Mouse (Mus musculus) intestine, embryonic 16.5 days (tissue): Measurements from ENCODE around the gene Phtf1. TPM values are rescaled to one million over a fixed set of nuclear protein-coding genes. Genes with fewer than 3 reads are reported as not detected.

ENCODE experiments used
- ATAC-seq: fragments of 200-750 bp; cut with Nextera tagmentation; 2 replicates; pipeline ENCODE4 v1.8.0; 2017; ENCODE audit warnings: moderate TSS enrichment, moderate library complexity
- H3K27ac ChIP-seq: fragments of 300-500 bp; sonication (generic); 2 replicates; pipeline ENCODE4 v1.5.1; 2014; ENCODE audit warnings: mild to moderate bottlenecking, low read length
- H3K27me3 ChIP-seq: fragments of 300-500 bp; sonication (generic); replicated peaks from 2 replicates; pipeline ENCODE4 v1.6.1; 2014; ENCODE audit warnings: low read length, control low read depth, mixed read lengths; ENCODE audit not compliant: control insufficient read depth, insufficient read depth
- H3K36me3 ChIP-seq: fragments of 300-500 bp; sonication (generic); 2 replicates; pipeline ENCODE4 v1.6.1; 2014; ENCODE audit warnings: low read length, control low read depth; ENCODE audit not compliant: control insufficient read depth, insufficient read depth
- H3K4me1 ChIP-seq: fragments of 300-500 bp; sonication (generic); 2 replicates; pipeline ENCODE4 v1.6.1; 2014; ENCODE audit warnings: low read length, control low read depth, mixed read lengths; ENCODE audit not compliant: control insufficient read depth, insufficient read depth
- H3K4me2 ChIP-seq: fragments of 300-500 bp; sonication (generic); 2 replicates; pipeline ENCODE4 v1.6.1; 2014; ENCODE audit warnings: low read depth, low read length, control low read depth
- H3K4me3 ChIP-seq: fragments of 300-500 bp; sonication (generic); 2 replicates; pipeline ENCODE4 v1.5.1; 2014; ENCODE audit warnings: mild to moderate bottlenecking, low read length
- H3K9ac ChIP-seq: fragments of 300-500 bp; sonication (generic); 2 replicates; pipeline ENCODE4 v1.6.1; 2014; ENCODE audit warnings: low read depth, low read length
- H3K9me3 ChIP-seq: fragments of 300-500 bp; sonication (generic); 2 replicates; pipeline ENCODE4 v1.6.1; 2016; ENCODE audit warnings: low read length, control low read depth; ENCODE audit not compliant: control insufficient read depth
- WGBS: fragments of 180-500 bp; shearing (Covaris S2); extraction: QIAGEN DNeasy Blood & Tissue Kit; methylation state at CpG from one replicate; pipeline ENCODE4 v1.1.7; 2014; 5-methylcytosine and 5-hydroxymethylcytosine counted together
- polyA plus RNA-seq: library from polyadenylated mRNA; unstranded; fragments of >200 nt; fragmentation: Nextera tagmentation; extraction: Ambion mirVana; gene quantifications from 2 replicates; pipeline ENCODE4 v1.2.1, GENCODE M21; 2015

Phtf1 gene
- polyA plus RNA-seq, 1 experiment from 2014 or later, result 12.7 TPM

- H3K4me1 ChIP-seq, result no peaks in the 10 kb centered on the region
- no peak overlapping the region for H3K27ac ChIP-seq
- H3K27me3 ChIP-seq, result no peaks in the 10 kb centered on the region
- 93% methylated on average over 5 of the region's 5 CpGs for whole genome bisulfite sequencing
- H3K9ac ChIP-seq, result no peak overlapping the region
- no peak overlapping the region for H3K4me2 ChIP-seq
- ATAC-seq, result no peak
- H3K9me3 ChIP-seq, result no peaks in the 10 kb centered on the region
- no peak overlapping the region for H3K4me3 ChIP-seq
- H3K36me3 ChIP-seq, result peaks cover 14% of the 10 kb centered on the region
Observed at GRCm38 (mm10) chr3:104009924-104010662, 42.2 kb downstream of the Phtf1 start.

- Histone ChIP-seq H3K9ac (no peak overlapping the region), H3K4me1 (no peaks in the 10 kb centered on the region), H3K9me3 (no peaks in the 10 kb centered on the region), H3K4me3 (no peak overlapping the region), H3K36me3 (peaks cover 7% of the 10 kb centered on the region; the same call in 1 of the 2 replicates), H3K27me3 (no peaks in the 10 kb centered on the region), H3K4me2 (no peak overlapping the region), H3K27ac (no peak overlapping the region)
- ATAC-seq, result no peak
- WGBS, result 89% methylated on average over 2 of the region's 2 CpGs
Observed at GRCm38 (mm10) chr3:104011972-104012371, 44.1 kb downstream of the Phtf1 start.

DNA sequence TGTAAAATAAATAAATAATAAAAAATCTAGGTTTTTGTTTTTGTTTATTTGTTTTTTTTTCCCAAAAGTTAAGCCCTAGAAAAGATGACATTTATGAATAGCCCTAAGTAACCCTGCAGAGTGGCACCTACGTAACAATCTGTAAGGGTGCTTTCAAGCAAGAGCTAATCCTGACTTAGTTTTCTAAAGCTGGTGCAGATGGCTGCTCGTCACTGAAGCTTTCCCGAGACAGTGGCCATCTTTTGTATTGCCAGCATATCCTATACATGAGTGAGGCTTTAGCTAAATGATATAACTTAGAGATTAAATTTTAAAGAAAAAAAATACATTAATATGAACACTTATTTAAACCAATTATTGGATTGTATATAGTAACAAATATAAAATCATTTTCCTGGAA lies 50.0 kb downstream of the Phtf1 start:
- ATAC-seq, result no peak

GRCm38 (mm10) chr3:104019453-104019852 lies 51.5 kb downstream of the Phtf1 start:
- Histone ChIP-seq H3K4me1 (no peaks in the 10 kb centered on the region), H3K9me3 (no peaks in the 10 kb centered on the region), H3K4me3 (no peak overlapping the region), H3K4me2 (no peak overlapping the region), H3K27ac (no peak overlapping the region), H3K9ac (no peak overlapping the region), H3K27me3 (no peaks in the 10 kb centered on the region), H3K36me3 (0 out of 2 replicates have a peak, but pooled peaks cover 4% of the 10 kb centered on the region)
- ATAC-seq, result no peak
- WGBS, result 56% methylated on average over 4 of the region's 4 CpGs

More for the DNA sequence above, 50.0 kb downstream of the Phtf1 start:
- Histone ChIP-seq H3K9me3 (no peaks in the 10 kb centered on the region), H3K9ac (no peak overlapping the region), H3K27me3 (no peaks in the 10 kb centered on the region), H3K4me3 (no peak overlapping the region), H3K4me1 (no peaks in the 10 kb centered on the region), H3K4me2 (no peak overlapping the region), H3K27ac (no peak overlapping the region), H3K36me3 (0 out of 2 replicates have a peak, but pooled peaks cover 4% of the 10 kb centered on the region)
- whole genome bisulfite sequencing, result 88% methylated on average over 3 of the region's 3 CpGs

GRCm38 (mm10) chr3:104020101-104020500 lies 52.2 kb downstream of the Phtf1 start:
- 81% methylated on average over 12 of the region's 12 CpGs for whole genome bisulfite sequencing
- Histone ChIP-seq H3K4me3 (no peak overlapping the region), H3K9ac (no peak overlapping the region), H3K36me3 (0 out of 2 replicates have a peak, but pooled peaks cover 4% of the 10 kb centered on the region), H3K4me1 (no peaks in the 10 kb centered on the region), H3K9me3 (no peaks in the 10 kb centered on the region), H3K27me3 (no peaks in the 10 kb centered on the region), H3K4me2 (no peak overlapping the region), H3K27ac (no peak overlapping the region)
- ATAC-seq, result no peak

DNA sequence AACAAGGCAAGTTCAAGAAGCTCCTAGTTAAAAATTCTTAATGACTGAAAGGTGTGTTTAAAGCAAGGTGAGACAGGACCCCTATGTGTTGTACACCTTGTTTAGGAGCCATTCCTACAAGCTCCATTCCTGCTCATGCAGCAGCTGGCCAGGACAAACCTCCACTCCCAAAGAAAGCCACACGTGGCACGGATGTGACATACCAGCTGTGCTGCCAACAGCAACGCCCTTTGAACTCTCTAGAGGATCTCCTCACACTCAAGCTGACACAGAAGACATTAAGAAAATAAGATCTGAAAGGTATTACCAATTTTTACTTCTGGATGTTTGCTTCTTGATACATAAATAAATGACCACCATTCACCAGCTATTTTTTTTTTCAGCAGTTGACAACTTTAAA lies 59.0 kb downstream of the Phtf1 start:
- Histone ChIP-seq H3K9ac (no peak overlapping the region), H3K36me3 (0 out of 2 replicates have a peak, but pooled peaks cover 4% of the 10 kb centered on the region), H3K4me3 (no peak overlapping the region), H3K27me3 (no peaks in the 10 kb centered on the region), H3K4me2 (no peak overlapping the region), H3K9me3 (no peaks in the 10 kb centered on the region), H3K27ac (no peak overlapping the region), H3K4me1 (no peaks in the 10 kb centered on the region)
- whole genome bisulfite sequencing, result 44% methylated on average over 3 of the region's 3 CpGs
- no peak for ATAC-seq

GRCm38 (mm10) chr3:104032086-104032485 lies 64.2 kb downstream of the Phtf1 start:
- Histone ChIP-seq H3K4me2 (no peak overlapping the region), H3K27me3 (no peaks in the 10 kb centered on the region), H3K9ac (no peak overlapping the region), H3K36me3 (0 out of 2 replicates have a peak, but pooled peaks cover 4% of the 10 kb centered on the region), H3K4me3 (no peak overlapping the region), H3K9me3 (no peaks in the 10 kb centered on the region), H3K4me1 (no peaks in the 10 kb centered on the region), H3K27ac (no peak overlapping the region)
- WGBS, result 93% methylated on average over 1 of the region's 1 CpGs
- ATAC-seq, result no peak

DNA sequence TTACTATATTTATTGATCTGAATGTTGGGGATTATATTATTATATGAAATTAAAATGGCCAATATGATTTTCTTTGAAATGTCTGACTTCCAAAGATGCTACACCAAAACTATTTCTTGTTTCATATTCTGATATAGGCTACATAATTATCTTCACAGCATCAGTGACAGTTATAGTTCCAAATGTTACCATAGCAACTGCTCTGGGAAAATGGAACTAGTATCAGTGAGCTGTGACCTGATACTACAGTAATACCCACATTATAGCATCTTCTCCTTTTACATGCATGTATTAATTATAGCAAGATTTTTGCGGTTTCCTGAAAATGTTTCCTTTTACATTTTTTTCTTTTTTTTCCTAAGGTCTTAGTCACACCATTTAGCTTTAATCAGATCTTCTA lies 64.8 kb downstream of the Phtf1 start:
- H3K27me3 ChIP-seq, result no peaks in the 10 kb centered on the region
- no peak overlapping the region for H3K27ac ChIP-seq
- H3K36me3 ChIP-seq, result no peaks in the 10 kb centered on the region
- 89% methylated on average over 1 of the region's 1 CpGs for WGBS
- ATAC-seq, result no peak
- no peak overlapping the region for H3K9ac ChIP-seq
- no peaks in the 10 kb centered on the region for H3K9me3 ChIP-seq
- H3K4me2 ChIP-seq, result no peak overlapping the region
- H3K4me3 ChIP-seq, result no peak overlapping the region
- H3K4me1 ChIP-seq, result no peaks in the 10 kb centered on the region

- Histone ChIP-seq H3K9ac (no peak overlapping the region), H3K9me3 (no peaks in the 10 kb centered on the region), H3K4me3 (no peak overlapping the region), H3K4me1 (no peaks in the 10 kb centered on the region), H3K27me3 (no peaks in the 10 kb centered on the region), H3K4me2 (no peak overlapping the region), H3K27ac (no peak overlapping the region), H3K36me3 (no peaks in the 10 kb centered on the region)
- ATAC-seq, result no peak
- WGBS, result 74% methylated on average over 6 of the region's 6 CpGs
Observed at GRCm38 (mm10) chr3:104059001-104059622, 91.2 kb downstream of the Phtf1 start.
